Mouse (Mus musculus): ENCODE measurements around the gene Tpd52l1. TPM values are rescaled to one million over a fixed set of nuclear protein-coding genes. Genes with fewer than 3 reads are reported as not detected.

The Tpd52l1 gene
- total RNA-seq, 2 experiments from 2014 or later, result 44.4 to 52.4 TPM

Other genes starting within 250 kb of the Tpd52l1 start
- 10 to 100 TPM; 51.7 to 53.1 TPM for gene Hddc2, start 132.6 kb downstream of the Tpd52l1 start, total RNA-seq (2021)
- 10 to 100 TPM; 11.5 to 12.9 TPM for gene Rnf217, start 163.2 kb upstream of the Tpd52l1 start, total RNA-seq (2021)